Mouse (Mus musculus) stomach, postnatal 0 days (tissue): ENCODE results near the gene 4930432K21Rik. TPM values are rescaled to one million over a fixed set of nuclear protein-coding genes. Genes with fewer than 3 reads are reported as not detected.

Source experiments
- ATAC-seq: fragments of 200-750 bp; cut with Nextera tagmentation; 2 replicates; pipeline ENCODE4 v1.8.0; 2017; ENCODE audit not compliant: low FRiP score, low TSS enrichment
- DNase-seq: peaks from one replicate; pipeline ENCODE4 v3.0.0-alpha.2; 2016; ENCODE audit warnings: low spot score
- H3K27ac ChIP-seq: fragments of 300-500 bp; sonication (generic); replicated peaks from 2 replicates; pipeline ENCODE4 v1.5.1; 2014; ENCODE audit warnings: mild to moderate bottlenecking, control low read depth
- H3K27me3 ChIP-seq: fragments of 300-500 bp; sonication (generic); 2 replicates; pipeline ENCODE4 v1.6.1; 2014; ENCODE audit warnings: low read length; ENCODE audit not compliant: control insufficient read depth, insufficient read depth
- H3K36me3 ChIP-seq: fragments of 300-500 bp; sonication (generic); 2 replicates; pipeline ENCODE4 v1.6.1; 2014; ENCODE audit warnings: low read length, mixed read lengths; ENCODE audit not compliant: control insufficient read depth, insufficient read depth
- H3K4me1 ChIP-seq: fragments of 300-500 bp; sonication (generic); replicated peaks from 2 replicates; pipeline ENCODE4 v1.6.1; 2014; ENCODE audit warnings: antibody characterized with exemption; ENCODE audit not compliant: control insufficient read depth, insufficient read depth
- H3K4me2 ChIP-seq: fragments of 300-500 bp; sonication (generic); replicated peaks from 2 replicates; pipeline ENCODE4 v1.6.1; 2014; ENCODE audit warnings: low read depth, mild to moderate bottlenecking, control low read depth, moderate library complexity
- H3K4me3 ChIP-seq: fragments of 300-500 bp; sonication (generic); 2 replicates; pipeline ENCODE4 v1.5.1; 2014; ENCODE audit warnings: low read depth, low read length, control low read depth
- H3K9ac ChIP-seq: fragments of 300-500 bp; sonication (generic); 2 replicates; pipeline ENCODE4 v1.6.1; 2014; ENCODE audit warnings: mild to moderate bottlenecking, low read length, control low read depth, mixed read lengths
- H3K9me3 ChIP-seq: fragments of 300-500 bp; sonication (generic); 2 replicates; pipeline ENCODE4 v1.6.1; 2016; ENCODE audit warnings: low read length; ENCODE audit not compliant: control insufficient read depth
- CTCF ChIP-seq: IDR thresholded peaks from 2 replicates; pipeline ENCODE4 v1.5.1; 2016; ENCODE audit warnings: antibody characterized with exemption, low read depth, mild to moderate bottlenecking, moderate library complexity
- EP300 ChIP-seq: optimal IDR thresholded peaks from 2 replicates; pipeline ENCODE3; 2016; ENCODE audit warnings: antibody characterized with exemption
- WGBS: fragments of 180-500 bp; shearing (Covaris S2); extraction: QIAGEN DNeasy Blood & Tissue Kit; methylation state at CpG from one replicate; pipeline ENCODE4 v1.1.7; 2014; 5-methylcytosine and 5-hydroxymethylcytosine counted together
- polyA plus RNA-seq: library from polyadenylated mRNA; unstranded; fragments of >200 nt; fragmentation: Nextera tagmentation; extraction: Ambion mirVana; gene quantifications from 2 replicates; pipeline ENCODE4 v1.2.1, GENCODE M21; 2015

The 4930432K21Rik gene
- polyA plus RNA-seq, 1 experiment from 2014 or later, result 0.28 TPM

- Histone ChIP-seq H3K4me2 (no peak within 1 kb of the TSS), H3K27me3 (no peaks in the 10 kb centered on the region), H3K4me1 (no peaks in the 10 kb centered on the region), H3K36me3 (no peaks in the 10 kb centered on the region), H3K9me3 (no peaks in the 10 kb centered on the region), H3K4me3 (no peak within 1 kb of the TSS), H3K27ac (no peak within 1 kb of the TSS), H3K9ac (no peak within 1 kb of the TSS)
- TF ChIP-seq EP300, result no peak
- no peak for TF ChIP-seq CTCF
- 37% methylated on average over 9 of the region's 9 CpGs for WGBS
- DNase-seq, result no peak
- ATAC-seq, result peak; percentile 80
These were observed 22.2 kb upstream of the 4930432K21Rik start, which contains the start of gene Podnl1 for GRCm38 (mm10) chr8:84125656-84126055. Podnl1 (plus strand) TSS chr8:84125989.

- 76% methylated on average over 2 of the region's 2 CpGs for WGBS
- Histone ChIP-seq H3K4me3 (no peak overlapping the region), H3K27ac (no peak overlapping the region), H3K4me1 (no peaks in the 10 kb centered on the region), H3K4me2 (no peak overlapping the region), H3K27me3 (no peaks in the 10 kb centered on the region), H3K9ac (no peak overlapping the region), H3K9me3 (no peaks in the 10 kb centered on the region), H3K36me3 (no peaks in the 10 kb centered on the region)
- TF ChIP-seq EP300 (no peak), CTCF (no peak)
- ATAC-seq, result no peak
- no peak for DNase-seq
These were observed 21.1 kb upstream of the 4930432K21Rik start for GRCm38 (mm10) chr8:84126742-84127141.

GRCm38 (mm10) chr8:84127202-84127901 is 20.5 kb upstream of the 4930432K21Rik start:
- no peak overlapping the region for H3K9ac ChIP-seq
- no peaks in the 10 kb centered on the region for H3K9me3 ChIP-seq
- no peak overlapping the region for H3K4me2 ChIP-seq
- no peak overlapping the region for H3K4me3 ChIP-seq
- no peaks in the 10 kb centered on the region for H3K4me1 ChIP-seq
- TF ChIP-seq CTCF, result no peak
- no peak for TF ChIP-seq EP300
- ATAC-seq, result no peak
- H3K36me3 ChIP-seq, result no peaks in the 10 kb centered on the region
- H3K27me3 ChIP-seq, result no peaks in the 10 kb centered on the region
- DNase-seq, result no peak
- no peak overlapping the region for H3K27ac ChIP-seq
- WGBS, result 68% methylated on average over 17 of the region's 17 CpGs

DNA sequence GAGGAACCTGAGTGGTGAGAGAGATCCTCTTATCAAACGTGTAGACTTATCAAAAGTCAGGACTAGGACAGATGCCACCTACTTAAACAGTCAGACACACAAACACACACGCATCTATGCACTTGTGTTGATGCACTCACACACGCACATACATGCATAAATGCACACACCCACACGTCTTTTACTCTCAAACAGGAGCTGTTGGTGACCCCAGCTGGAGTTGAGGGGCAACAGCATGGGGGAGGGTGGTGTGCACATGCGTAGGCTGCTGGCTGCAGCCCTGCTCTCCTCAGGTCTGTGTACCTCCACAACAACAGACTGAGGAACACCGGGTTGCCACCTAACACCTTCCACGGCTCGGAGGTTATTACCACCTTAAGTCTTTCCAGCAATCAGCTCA is 19.5 kb upstream of the 4930432K21Rik start:
- ATAC-seq (0 out of 2 replicates have a peak, but pooled peaks have one; percentile 11), DNase-seq (no peak)
- H3K36me3 ChIP-seq, result peaks cover 7% of the 10 kb centered on the region; the same call in 1 of the 2 replicates
- H3K9me3 ChIP-seq, result no peaks in the 10 kb centered on the region
- H3K27ac ChIP-seq, result no peak overlapping the region
- WGBS, result 43% methylated on average over 8 of the region's 8 CpGs
- H3K4me2 ChIP-seq, result no peak overlapping the region
- H3K4me3 ChIP-seq, result no peak overlapping the region
- H3K9ac ChIP-seq, result no peak overlapping the region
- no peaks in the 10 kb centered on the region for H3K27me3 ChIP-seq
- no peaks in the 10 kb centered on the region for H3K4me1 ChIP-seq
- TF ChIP-seq EP300 (no peak), CTCF (peak; percentile 43)

DNA sequence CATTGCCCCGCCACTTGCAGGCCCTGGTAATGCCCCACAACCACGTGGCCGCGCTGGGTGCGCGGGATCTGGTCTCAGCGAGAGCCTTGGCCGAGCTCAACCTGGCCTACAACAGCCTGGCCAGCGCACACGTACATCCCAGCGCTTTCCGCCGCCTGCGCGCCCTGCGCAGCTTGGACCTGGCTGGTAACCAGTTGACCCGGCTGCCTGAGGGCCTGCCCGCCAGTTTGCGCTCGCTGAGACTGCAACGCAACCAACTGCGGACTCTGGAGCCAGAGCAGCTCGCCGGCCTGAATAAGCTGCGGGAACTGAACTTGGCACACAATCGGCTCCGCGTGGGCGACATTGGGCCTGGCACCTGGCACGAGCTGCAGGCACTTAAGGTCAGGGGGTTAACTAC is 17.0 kb upstream of the 4930432K21Rik start:
- H3K27me3 ChIP-seq, result no peaks in the 10 kb centered on the region
- no peak for DNase-seq
- H3K9me3 ChIP-seq, result no peaks in the 10 kb centered on the region
- no peak overlapping the region for H3K9ac ChIP-seq
- TF ChIP-seq CTCF (no peak), EP300 (no peak)
- H3K36me3 ChIP-seq, result peaks cover 22% of the 10 kb centered on the region
- H3K4me2 ChIP-seq, result no peak overlapping the region
- no peak for ATAC-seq
- H3K27ac ChIP-seq, result no peak overlapping the region
- no peaks in the 10 kb centered on the region for H3K4me1 ChIP-seq
- WGBS, result 45% methylated on average over 30 of the region's 30 CpGs
- H3K4me3 ChIP-seq, result no peak overlapping the region

GRCm38 (mm10) chr8:84132225-84132624 is 15.6 kb upstream of the 4930432K21Rik start:
- Histone ChIP-seq H3K9me3 (no peaks in the 10 kb centered on the region), H3K36me3 (peaks cover 34% of the 10 kb centered on the region), H3K4me1 (no peaks in the 10 kb centered on the region), H3K27me3 (no peaks in the 10 kb centered on the region), H3K9ac (no peak overlapping the region), H3K4me3 (no peak overlapping the region), H3K4me2 (no peak overlapping the region), H3K27ac (no peak overlapping the region)
- WGBS, result 89% methylated on average over 8 of the region's 8 CpGs
- TF ChIP-seq CTCF (no peak), EP300 (no peak)
- DNase-seq (no peak), ATAC-seq (no peak)
